Mouse (Mus musculus) myocyte (in vitro differentiated cells): ENCODE data around the gene Tmem120b. TPM values are rescaled to one million over a fixed set of nuclear protein-coding genes. Genes with fewer than 3 reads are reported as not detected.
A peak's percentile ranks its signal among the peaks of the same experiment; 100 is the strongest.

Source experiments
- H3K27me3 ChIP-seq: one replicate; pipeline ENCODE4 v1.6.1; 2011; ENCODE audit not compliant: control insufficient read depth, insufficient read depth, insufficient read length
- H3K36me3 ChIP-seq: one replicate; pipeline ENCODE4 v1.6.1; 2011; ENCODE audit not compliant: control insufficient read depth, insufficient read depth
- H3K4me2 ChIP-seq: one replicate; pipeline ENCODE4 v1.6.1; 2011; ENCODE audit warnings: low read depth, control low read depth
- H3K4me3 ChIP-seq: one replicate; pipeline ENCODE4 v1.5.1; 2011; ENCODE audit warnings: mild to moderate bottlenecking, control low read depth, moderate library complexity
- H3K79me2 ChIP-seq: one replicate; pipeline ENCODE4 v1.6.1; 2011; ENCODE audit not compliant: control insufficient read depth, insufficient read depth
- H3ac ChIP-seq: one replicate; pipeline ENCODE4 v1.6.1; 2011; ENCODE audit not compliant: control insufficient read depth, insufficient read length
- CEBPB ChIP-seq: IDR thresholded peaks from 2 replicates; pipeline ENCODE4 v1.6.1; 2011; ENCODE audit warnings: mild to moderate bottlenecking, moderate library complexity; ENCODE audit not compliant: poor library complexity, insufficient read depth, severe bottlenecking
- E2F4 ChIP-seq: IDR thresholded peaks from one replicate; pipeline ENCODE4 v1.6.1; 2011; ENCODE audit warnings: mild to moderate bottlenecking, control low read depth, moderate library complexity; ENCODE audit not compliant: insufficient read depth
- MAX ChIP-seq: IDR thresholded peaks from one replicate; pipeline ENCODE4 v1.6.1; 2011; ENCODE audit warnings: low read depth, mild to moderate bottlenecking, control low read depth
- MYOD1 ChIP-seq, 3 experiments: IDR thresholded peaks; one replicate each; pipeline ENCODE4 v1.6.1; 2011; ENCODE audit warnings: control low read depth in 2 of 3, low read depth in 2 of 3, mild to moderate bottlenecking in 2 of 3, moderate library complexity in 1 of 3; ENCODE audit not compliant: insufficient read length in 2 of 3, control insufficient read depth in 1 of 3
- MYOG ChIP-seq, 3 experiments: IDR thresholded peaks; one replicate each; pipeline ENCODE4 v1.6.1; 2011; ENCODE audit warnings: control low read depth in 2 of 3, low read depth in 2 of 3, mild to moderate bottlenecking in 2 of 3; ENCODE audit not compliant: insufficient read length in 2 of 3, control insufficient read depth in 1 of 3, insufficient read depth in 1 of 3
- POLR2A ChIP-seq: IDR thresholded peaks from one replicate; pipeline ENCODE4 v1.6.1; 2011; ENCODE audit warnings: low read depth, mild to moderate bottlenecking, control low read depth, moderate library complexity; ENCODE audit not compliant: insufficient read length
- POLR2AphosphoS2 ChIP-seq: IDR thresholded peaks from one replicate; pipeline ENCODE4 v1.6.1; 2011; ENCODE audit warnings: low read depth, control low read depth; ENCODE audit not compliant: insufficient read length
- REST ChIP-seq: IDR thresholded peaks from one replicate; pipeline ENCODE4 v1.6.1; 2011; ENCODE audit warnings: mild to moderate bottlenecking, control low read depth, moderate library complexity; ENCODE audit not compliant: insufficient read depth, insufficient read length
- SRF ChIP-seq: IDR thresholded peaks from one replicate; pipeline ENCODE4 v1.6.1; 2011; ENCODE audit warnings: low read depth; ENCODE audit not compliant: control insufficient read depth, insufficient read length
- TCF12 ChIP-seq: IDR thresholded peaks from one replicate; pipeline ENCODE4 v1.6.1; 2011; ENCODE audit warnings: mild to moderate bottlenecking, control low read depth; ENCODE audit not compliant: poor library complexity, insufficient read depth, severe bottlenecking
- TCF3 ChIP-seq: IDR thresholded peaks from one replicate; pipeline ENCODE4 v1.6.1; 2011; ENCODE audit warnings: low read depth, control low read depth; ENCODE audit not compliant: insufficient read length
- USF1 ChIP-seq: IDR thresholded peaks from one replicate; pipeline ENCODE4 v1.6.1; 2011; ENCODE audit warnings: low read depth, mild to moderate bottlenecking, control low read depth, moderate library complexity
- polyA plus RNA-seq: library from polyadenylated mRNA; unstranded; fragments of >200 nt; fragmentation: generic; extraction: Trizol; gene quantifications from one replicate; pipeline ENCODE4 v1.2.1, GENCODE M21; 2012; ENCODE audit warnings: missing spikeins

Tmem120b gene
- polyA plus RNA-seq, 1 experiment: 41.3 TPM

DNA sequence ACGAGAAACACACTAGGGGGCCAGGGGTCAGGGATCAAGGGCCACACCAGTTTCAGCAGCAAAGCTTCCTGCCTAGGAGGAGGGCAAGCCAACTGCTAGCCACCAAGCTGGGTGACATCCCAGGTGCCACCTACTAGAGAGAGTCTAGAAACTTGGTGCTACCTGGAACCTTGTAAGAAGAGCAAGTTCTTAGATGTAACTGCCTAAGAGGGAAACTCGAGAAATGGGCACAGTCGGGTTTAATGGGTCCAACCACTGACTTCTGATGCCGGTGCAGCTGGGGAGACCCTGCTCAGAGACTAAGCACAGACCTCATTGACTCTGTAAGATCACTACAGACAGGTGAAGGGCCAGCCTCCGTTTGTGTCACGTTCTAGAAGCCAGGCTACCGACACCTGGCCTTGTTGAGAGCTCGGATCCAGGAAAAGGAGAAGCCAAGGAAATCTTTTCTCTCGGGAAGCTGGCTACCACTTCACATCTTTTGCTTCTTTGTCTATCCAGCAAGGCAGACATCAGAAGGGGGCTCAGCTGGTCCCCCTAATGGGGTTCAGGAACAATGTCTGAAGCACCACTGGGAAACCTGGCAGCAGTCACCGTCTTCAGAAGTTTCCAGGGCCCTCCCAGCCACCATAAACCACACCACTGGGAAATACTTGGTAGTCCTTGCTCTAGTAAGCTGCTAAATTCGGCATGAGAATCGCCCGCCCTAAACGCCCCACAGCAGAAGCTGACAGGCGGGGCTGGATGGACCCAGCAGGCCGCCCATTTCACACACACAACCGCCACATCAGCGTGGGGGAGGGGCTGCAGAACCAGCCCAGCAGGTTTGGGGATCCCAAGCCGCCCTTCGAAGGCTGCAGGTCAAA, 69.1 kb downstream of the Tmem120b start:
- H3K79me2 ChIP-seq: peaks cover 7% of the 10 kb centered on the region
- no peaks in the 10 kb centered on the region for H3K36me3 ChIP-seq
- no peak overlapping the region for H3ac ChIP-seq
- peak; percentile 55 for TF ChIP-seq POLR2AphosphoS2
- TF ChIP-seq MAX: no peak
- no peak for TF ChIP-seq SRF
- peak in 2 of 3 experiments; percentile 11 to 65 for TF ChIP-seq MYOD1 (IDR thresholded peaks at IDR 0.05; ENCODE audit: control insufficient read depth in 1 of 3, insufficient read length in 2 of 3, low read depth in 2 of 3)
- no peak for TF ChIP-seq USF1
- peak; percentile 48 for TF ChIP-seq POLR2A
- TF ChIP-seq E2F4: no peak
- TF ChIP-seq MYOG (IDR thresholded peaks at IDR 0.05; ENCODE audit: control insufficient read depth in 1 of 3, insufficient read depth in 1 of 3, insufficient read length in 2 of 3, low read depth in 2 of 3): peak in 1 of 3 experiments; percentile 65
- TF ChIP-seq CEBPB: no peak
- no peak for TF ChIP-seq REST
- no peak for TF ChIP-seq TCF3
- no peak for TF ChIP-seq TCF12
- peak overlapping the region; percentile 75 for H3K4me3 ChIP-seq
- no peaks in the 10 kb centered on the region for H3K27me3 ChIP-seq
- H3K4me2 ChIP-seq: peak overlapping the region; percentile 98

DNA sequence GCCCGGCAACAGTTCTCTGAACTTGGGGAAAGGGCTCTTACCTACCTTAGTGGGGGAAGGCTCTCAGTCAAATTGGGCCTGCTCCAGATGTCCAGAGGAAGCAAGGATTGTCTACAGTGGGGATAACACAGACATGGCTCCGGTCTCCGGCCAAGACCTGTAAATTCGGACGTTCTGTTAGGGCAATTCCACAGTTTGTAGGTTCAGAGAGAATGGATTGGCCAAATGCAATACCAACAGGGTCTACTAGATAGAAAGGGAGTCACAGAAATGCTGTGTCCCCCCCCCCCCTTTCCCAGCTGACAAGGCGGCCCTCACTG, 69.7 kb downstream of the Tmem120b start:
- H3K4me3 ChIP-seq: peak overlapping the region; percentile 75
- peaks cover 10% of the 10 kb centered on the region for H3K79me2 ChIP-seq
- H3K4me2 ChIP-seq: peak overlapping the region; percentile 98
- TF ChIP-seq TCF3: no peak
- TF ChIP-seq POLR2A: no peak
- no peak for TF ChIP-seq REST
- no peak for TF ChIP-seq MAX
- H3ac ChIP-seq: peak overlapping the region; percentile 99
- no peaks in the 10 kb centered on the region for H3K36me3 ChIP-seq
- H3K27me3 ChIP-seq: no peaks in the 10 kb centered on the region

- peak overlapping the region; percentile 75 for H3K4me3 ChIP-seq
- no peaks in the 10 kb centered on the region for H3K36me3 ChIP-seq
- no peaks in the 10 kb centered on the region for H3K27me3 ChIP-seq
- H3ac ChIP-seq: peak overlapping the region; percentile 99
- H3K4me2 ChIP-seq: peak overlapping the region; percentile 98
- TF ChIP-seq TCF3: no peak
- TF ChIP-seq MYOD1 (IDR thresholded peaks at IDR 0.05; ENCODE audit: control insufficient read depth in 1 of 3, insufficient read length in 2 of 3, low read depth in 2 of 3): no peak
- TF ChIP-seq MYOG (IDR thresholded peaks at IDR 0.05; ENCODE audit: control insufficient read depth in 1 of 3, insufficient read depth in 1 of 3, insufficient read length in 2 of 3, low read depth in 2 of 3): no peak
- TF ChIP-seq POLR2A: peak; percentile 89
- peak; percentile 41 for TF ChIP-seq E2F4
- TF ChIP-seq TCF12: no peak
- TF ChIP-seq MAX: no peak
- TF ChIP-seq SRF: no peak
- TF ChIP-seq POLR2AphosphoS2: peak; percentile 78
- no peak for TF ChIP-seq USF1
- no peak for TF ChIP-seq CEBPB
- peak; percentile 8 for TF ChIP-seq REST
- H3K79me2 ChIP-seq: peaks cover 15% of the 10 kb centered on the region
Observed at GRCm38 (mm10) chr5:123138230-123138911, 70.2 kb downstream of the Tmem120b start.

DNA sequence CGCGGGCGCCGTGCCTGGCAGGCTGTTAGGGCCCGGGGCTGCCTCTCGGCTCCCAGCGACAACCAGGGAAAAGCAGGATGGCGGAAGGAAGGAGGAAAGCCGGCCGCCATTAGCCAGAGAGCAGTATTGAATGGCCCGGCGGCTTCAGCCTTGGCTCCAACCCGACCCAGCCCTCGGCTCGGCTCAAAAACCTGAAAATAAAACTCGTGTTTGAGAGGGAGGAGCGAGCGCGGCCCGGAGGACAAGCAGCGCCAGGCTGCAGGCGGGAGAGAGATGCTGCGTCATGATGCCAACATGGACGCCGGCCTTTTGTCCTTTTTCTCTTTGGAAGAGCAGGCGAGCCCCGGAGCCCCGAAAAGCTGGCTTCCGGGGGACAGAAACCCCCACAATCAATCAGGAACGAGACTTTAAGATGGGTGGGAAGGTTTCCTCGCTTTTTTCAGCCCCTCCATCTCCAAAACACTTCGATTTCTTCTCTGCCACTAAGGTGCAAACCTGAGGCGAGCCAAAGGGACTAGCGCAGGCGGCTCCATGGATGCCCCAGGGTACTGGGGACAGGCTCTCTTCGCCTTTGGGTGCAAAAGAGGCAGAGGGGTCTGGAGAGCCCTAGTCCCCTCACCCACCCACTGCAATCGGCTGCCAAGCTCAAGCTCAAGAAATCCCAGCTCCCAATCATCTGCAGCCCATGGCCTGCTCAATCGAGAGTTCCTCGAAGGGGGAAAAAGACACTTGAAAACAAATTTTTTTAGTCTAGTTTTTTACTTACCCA, 70.9 kb downstream of the Tmem120b start:
- Histone ChIP-seq H3ac (peak overlapping the region; percentile 99), H3K79me2 (peaks cover 22% of the 10 kb centered on the region), H3K27me3 (no peaks in the 10 kb centered on the region), H3K4me2 (peak overlapping the region; percentile 88), H3K36me3 (no peaks in the 10 kb centered on the region), H3K4me3 (peak overlapping the region; percentile 75)
- TF ChIP-seq TCF3: no peak
- TF ChIP-seq POLR2AphosphoS2: peak; percentile 85
- TF ChIP-seq MAX: no peak
- peak; percentile 75 for TF ChIP-seq POLR2A
- TF ChIP-seq USF1: no peak
- no peak for TF ChIP-seq E2F4
- TF ChIP-seq TCF12: no peak
- TF ChIP-seq REST: peak; percentile 20
